ENCODE assay signal across 18 mouse cellular contexts in genomic region chr5:22869031-22869430, GRCm38 (mm10).
"Had no signal": no experiment of that assay in that cellular context is flagged by ENCODE, and none has a peak within 500 bp of the region (broad histone marks: within the 10 kb centered on the region; RNA-seq: fewer than 3 reads in every experiment).

No protein-coding gene starts in this region.

- H3K4me1 ChIP-seq: lung, embryonic 15.5 days; megakaryocyte, embryonic 14.5 days; midbrain, embryonic 12.5 days; neural tube, embryonic 12.5 days; stomach, embryonic 15.5 days had no signal

- H3K9me3 ChIP-seq: lung, embryonic 15.5 days; midbrain, embryonic 12.5 days; neural tube, embryonic 12.5 days; stomach, embryonic 15.5 days had no signal

- H3K27ac ChIP-seq: lung, embryonic 15.5 days; macrophage; midbrain, embryonic 12.5 days; neural tube, embryonic 12.5 days; stomach, embryonic 15.5 days; stomach, postnatal 0 days had no signal

- ATAC-seq: liver, postnatal 0 days; lung, postnatal 0 days; midbrain, embryonic 16.5 days had no signal

- DNase-seq: liver, postnatal 0 days; lung, adult 2 months; lung, postnatal 14 days; lung, postnatal 36 days; midbrain, embryonic 14.5 days; right cerebral cortex, postnatal 14 days; thymus, adult 2 months; thymus, postnatal 25 days; thymus, postnatal 4 days had no signal

- H3K4me2 ChIP-seq: lung, embryonic 15.5 days; midbrain, embryonic 12.5 days; neural tube, embryonic 12.5 days; stomach, embryonic 15.5 days had no signal

- H3K36me3 ChIP-seq: lung, embryonic 15.5 days; midbrain, embryonic 12.5 days; neural tube, embryonic 12.5 days; stomach, embryonic 15.5 days had no signal

- H3K9ac ChIP-seq: liver, postnatal 0 days; lung, embryonic 15.5 days; midbrain, embryonic 12.5 days; neural tube, embryonic 12.5 days; stomach, embryonic 15.5 days had no signal

- H3K27me3 ChIP-seq: lung, embryonic 15.5 days; megakaryocyte, embryonic 14.5 days; midbrain, embryonic 12.5 days; neural tube, embryonic 12.5 days; stomach, embryonic 15.5 days had no signal

- H3K4me3 ChIP-seq: lung, embryonic 15.5 days; midbrain, embryonic 12.5 days; neural tube, embryonic 12.5 days; stomach, embryonic 15.5 days had no signal
